Mouse (Mus musculus) skeletal muscle tissue, adult 2 months (tissue): ENCODE data around the gene Ccdc13.

Experiments
- DNase-seq: peaks from one replicate; pipeline ENCODE4 v3.0.0-alpha.2; 2012; ENCODE audit warnings: low read depth, low spot score

The Ccdc13 gene

GRCm38 (mm10) chr9:121802747-121803146 lies 36.5 kb downstream of the Ccdc13 start:
- no peak for DNase-seq

- no peak for DNase-seq
These were observed 40.3 kb downstream of the Ccdc13 start for GRCm38 (mm10) chr9:121798887-121799520.

DNA sequence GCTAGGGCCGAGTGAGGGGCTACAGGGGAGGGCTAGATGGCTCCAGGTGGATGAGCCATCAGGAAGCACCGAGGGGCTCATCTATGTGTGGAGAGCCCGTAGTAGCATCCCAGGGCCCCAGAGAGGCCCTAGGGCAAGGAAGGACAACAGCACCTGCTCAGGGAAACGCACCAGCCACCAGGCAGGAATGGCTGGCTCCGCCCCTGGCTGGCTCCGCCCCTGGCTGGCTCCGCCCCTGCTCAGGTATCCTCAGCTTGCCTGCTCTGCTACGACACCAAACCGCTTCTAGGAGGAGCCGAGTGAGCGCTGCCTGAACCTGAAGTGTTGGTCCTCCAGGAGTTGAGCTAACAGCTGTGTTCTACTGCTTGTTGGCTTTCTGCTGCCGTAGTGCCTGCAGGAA lies 41.5 kb downstream of the Ccdc13 start:
- DNase-seq = no peak

DNA sequence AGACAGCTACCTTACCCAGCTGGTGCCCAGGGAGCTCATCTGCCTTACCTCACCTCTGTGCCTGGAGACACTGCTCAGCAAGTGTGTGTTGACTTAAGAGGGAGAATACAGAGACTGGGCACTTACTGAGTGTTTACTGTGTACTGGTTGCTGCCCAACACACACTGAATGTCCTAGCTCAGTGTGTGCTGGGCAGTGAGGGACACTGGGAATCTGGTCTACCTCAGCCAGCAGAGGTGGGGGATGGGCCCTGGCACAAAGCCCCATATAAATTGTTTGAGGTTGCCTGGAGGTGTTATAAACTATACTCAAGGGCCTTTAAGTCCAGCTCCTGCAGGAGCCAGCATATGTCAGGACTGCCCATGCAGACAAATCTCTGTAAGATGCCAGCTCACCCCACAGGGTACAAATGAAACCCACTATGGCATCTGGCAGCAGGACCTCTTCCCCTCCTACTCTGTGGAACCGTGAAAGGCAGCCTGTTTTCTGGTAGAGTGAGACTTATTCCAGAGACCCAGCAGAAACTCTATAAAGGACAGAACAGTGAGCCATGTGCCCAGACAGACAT lies 44.2 kb downstream of the Ccdc13 start:
- DNase-seq = peak; percentile 63

DNA sequence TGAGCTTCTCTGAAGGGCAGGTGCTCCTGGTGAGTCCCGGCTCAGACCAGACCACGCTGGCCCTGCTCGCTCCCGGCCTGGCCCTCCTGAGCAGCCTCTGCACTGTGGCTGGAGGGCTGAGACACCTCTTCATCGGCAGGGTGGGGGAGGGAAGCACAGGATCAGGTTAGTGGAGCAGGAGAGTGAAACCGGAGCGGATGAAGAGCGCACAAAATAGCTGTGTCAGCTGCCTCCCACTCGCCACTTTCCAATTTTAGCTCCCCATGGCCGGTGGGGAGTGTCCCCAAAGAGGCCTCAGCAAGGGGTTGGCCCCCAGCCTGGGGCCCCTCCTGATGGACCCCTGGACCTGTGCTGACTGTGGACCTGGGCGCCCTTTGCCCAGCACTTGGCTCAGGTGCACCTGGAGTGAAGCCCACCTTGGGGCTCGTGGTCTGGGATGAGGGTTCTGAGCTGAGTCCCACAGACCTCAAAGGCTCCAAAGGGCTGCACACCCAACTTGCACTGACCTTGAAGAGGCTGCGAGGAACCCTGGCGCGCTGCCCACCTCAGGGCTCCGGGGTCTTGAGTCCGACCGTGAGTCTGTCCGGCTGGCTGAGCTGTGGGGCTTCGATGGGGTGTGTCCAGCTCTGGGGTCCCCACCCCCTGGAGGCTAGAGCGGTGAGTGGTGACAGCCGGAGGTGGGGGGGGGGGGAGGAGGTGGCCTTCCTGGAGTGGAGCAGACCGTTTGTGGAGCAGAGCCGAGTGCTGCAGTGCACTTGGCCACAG lies 47.3 kb downstream of the Ccdc13 start, which contains the start of gene Hhatl:
Gene Hhatl, minus strand, starts transcription at position 751 of the 765 bp plus-strand sequence.
- peak; percentile 81 for DNase-seq

- DNase-seq = peak; percentile 95
These were observed 48.1 kb downstream of the Ccdc13 start for GRCm38 (mm10) chr9:121791206-121791605.

- no peak for DNase-seq
These were observed 52.9 kb downstream of the Ccdc13 start for GRCm38 (mm10) chr9:121786359-121786758.

GRCm38 (mm10) chr9:121785261-121785660 lies 54.0 kb downstream of the Ccdc13 start:
- DNase-seq = no peak

GRCm38 (mm10) chr9:121784801-121785200 lies 54.5 kb downstream of the Ccdc13 start:
- DNase-seq = no peak

DNA sequence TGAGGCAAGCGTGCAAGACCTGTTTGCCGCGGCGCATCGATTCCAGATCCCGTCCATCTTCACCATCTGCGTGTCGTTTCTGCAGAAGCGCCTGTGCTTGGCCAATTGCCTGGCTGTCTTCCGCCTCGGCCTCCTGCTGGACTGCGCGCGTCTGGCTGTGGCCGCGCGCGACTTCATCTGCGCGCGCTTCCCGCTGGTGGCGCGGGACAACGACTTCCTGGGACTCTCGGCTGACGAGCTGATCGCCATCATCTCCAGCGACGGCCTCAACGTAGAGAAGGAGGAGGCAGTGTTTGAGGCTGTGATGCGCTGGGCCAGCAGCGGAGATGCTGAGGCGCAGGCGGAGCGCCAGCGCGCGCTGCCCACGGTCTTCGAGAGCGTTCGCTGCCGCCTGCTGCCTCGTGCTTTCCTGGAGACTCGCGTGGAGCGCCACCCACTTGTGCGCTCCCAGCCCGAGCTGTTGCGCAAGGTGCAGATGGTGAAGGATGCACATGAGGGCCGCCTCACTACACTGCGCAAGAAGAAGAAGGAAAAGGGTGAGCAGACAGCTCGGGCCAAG lies 61.1 kb downstream of the Ccdc13 start:
- DNase-seq = no peak

GRCm38 (mm10) chr9:121777484-121778065 lies 61.7 kb downstream of the Ccdc13 start, which contains the start of gene Klhl40:
TSS of gene Klhl40 (plus strand) at chr9:121777607.
- DNase-seq = peak; percentile 95

DNA sequence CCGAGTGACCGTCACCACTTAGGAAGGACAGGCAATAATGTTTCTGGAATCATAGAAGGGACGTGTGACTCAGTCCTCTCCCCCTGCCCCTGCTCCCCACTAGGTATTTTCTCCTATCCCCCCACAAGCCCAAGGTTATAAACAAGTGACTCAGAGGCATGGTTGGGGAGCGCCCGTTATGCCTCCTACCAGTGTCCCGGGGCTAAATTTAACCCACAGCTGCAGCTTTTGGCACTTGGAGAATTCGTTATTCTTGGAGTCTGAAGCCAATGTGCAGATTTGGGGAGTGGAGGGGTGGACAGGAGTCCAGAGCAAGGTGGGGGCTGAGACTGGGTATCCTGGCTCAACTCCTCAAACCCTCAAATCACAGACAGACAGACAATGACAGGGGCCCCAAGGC lies 62.8 kb downstream of the Ccdc13 start:
- no peak for DNase-seq

GRCm38 (mm10) chr9:121775951-121776350 lies 63.3 kb downstream of the Ccdc13 start:
- DNase-seq = no peak

DNA sequence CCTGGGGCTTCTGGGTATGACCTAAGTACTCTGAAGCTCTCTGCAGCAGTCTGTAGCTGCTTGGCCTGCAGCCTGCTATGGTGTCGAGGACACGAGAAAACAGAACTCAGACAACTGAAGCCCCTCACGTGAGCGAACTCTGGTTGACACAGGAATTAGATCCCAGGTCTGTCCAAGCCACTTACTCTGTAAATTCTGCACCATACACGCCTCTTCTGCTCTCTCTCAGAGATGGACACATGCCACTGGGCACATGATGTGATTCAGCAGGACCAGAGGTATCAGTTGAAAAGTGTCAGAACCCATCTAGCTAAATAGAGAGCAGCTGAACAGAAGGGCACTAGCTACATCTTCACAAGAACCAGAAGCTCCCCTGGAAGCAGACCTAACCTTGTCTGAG lies 66.8 kb downstream of the Ccdc13 start:
- no peak for DNase-seq

GRCm38 (mm10) chr9:121765166-121765855 lies 74.0 kb downstream of the Ccdc13 start:
- no peak for DNase-seq

DNA sequence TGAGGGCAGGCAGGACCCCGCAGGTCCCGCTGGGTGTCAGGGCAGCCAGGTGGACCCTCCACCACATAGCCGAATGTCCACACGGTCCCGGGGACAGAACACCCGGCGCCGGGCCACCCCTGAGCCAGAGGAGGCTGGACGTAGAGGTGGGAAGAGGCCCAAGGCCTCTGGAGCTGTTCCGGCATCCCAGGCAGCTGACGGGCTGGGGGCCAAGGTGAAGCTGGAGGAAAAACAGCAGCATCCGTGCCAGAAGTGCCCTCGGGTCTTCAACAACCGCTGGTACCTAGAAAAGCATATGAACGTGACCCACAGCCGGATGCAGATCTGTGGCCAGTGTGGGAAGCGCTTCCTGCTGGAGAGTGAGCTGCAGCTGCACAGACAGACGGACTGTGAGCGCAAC lies 75.5 kb downstream of the Ccdc13 start:
- no peak for DNase-seq

DNA sequence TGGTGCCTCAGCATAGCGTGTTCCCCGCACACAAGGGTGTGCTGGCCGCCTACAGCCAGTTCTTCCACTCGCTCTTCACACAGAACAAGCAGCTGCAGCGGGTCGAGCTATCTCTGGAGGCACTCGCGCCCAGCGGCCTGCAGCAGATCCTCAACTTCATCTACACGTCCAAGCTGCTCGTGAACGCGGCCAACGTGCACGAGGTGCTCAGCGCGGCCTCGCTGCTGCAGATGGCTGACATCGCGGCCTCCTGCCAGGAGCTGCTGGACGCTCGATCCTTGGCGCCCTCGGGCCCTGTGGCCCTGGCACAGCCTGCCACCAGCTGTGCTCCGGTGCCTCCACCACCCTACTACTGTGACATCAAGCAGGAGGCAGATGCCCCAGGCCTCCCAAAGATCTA lies 76.5 kb downstream of the Ccdc13 start:
- DNase-seq = no peak

DNA sequence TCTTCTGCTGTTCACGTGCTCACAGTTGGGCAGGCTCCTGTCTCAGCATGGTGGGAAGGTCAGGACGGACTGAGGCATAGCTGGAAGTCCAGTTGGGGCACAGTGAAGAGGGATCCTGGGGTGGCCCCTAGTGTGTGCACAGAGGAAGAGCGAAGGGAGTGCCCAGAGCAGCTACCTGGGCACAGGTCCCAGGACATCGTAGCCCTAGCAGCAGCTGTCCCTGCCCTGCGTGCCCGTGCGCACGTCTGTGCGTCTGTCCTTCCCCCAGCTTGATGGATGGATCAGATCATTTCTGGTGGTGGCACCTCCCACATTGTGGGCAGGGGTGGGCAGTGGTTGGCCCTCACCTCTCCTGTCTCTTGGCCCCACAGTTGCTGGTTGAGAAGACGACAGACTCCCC lies 77.0 kb downstream of the Ccdc13 start:
- DNase-seq = peak; percentile 79

DNA sequence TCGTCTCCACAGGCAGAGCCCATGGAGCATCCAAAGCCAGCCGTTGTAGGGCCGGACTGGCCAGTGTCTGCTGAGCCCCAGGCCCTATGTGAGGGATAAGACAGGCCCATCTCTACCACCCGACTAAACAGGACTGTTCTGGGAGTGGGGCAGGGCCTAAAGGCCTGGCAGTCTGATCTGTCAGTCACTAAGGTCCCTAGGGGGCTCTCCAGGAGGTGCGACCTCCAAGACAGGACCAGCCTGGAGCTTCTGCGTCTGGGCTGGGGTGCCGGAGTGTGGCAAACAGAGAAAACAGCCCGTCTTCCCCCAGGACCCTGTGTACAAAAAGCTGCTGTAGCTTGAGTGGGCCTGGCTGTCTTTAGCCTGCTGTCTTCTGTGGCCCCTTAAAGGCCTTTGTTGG lies 77.5 kb downstream of the Ccdc13 start:
- DNase-seq = no peak

GRCm38 (mm10) chr9:121761091-121761665 lies 78.1 kb downstream of the Ccdc13 start:
- no peak for DNase-seq
